Mouse (Mus musculus) embryonic facial prominence, embryonic 13.5 days (tissue): ENCODE data around the gene Slc38a10. TPM values are rescaled to one million over a fixed set of nuclear protein-coding genes. Genes with fewer than 3 reads are reported as not detected.

Experiments
- ATAC-seq: fragments of 200-750 bp; cut with Nextera tagmentation; 2 replicates; pipeline ENCODE4 v1.8.0; 2017; ENCODE audit warnings: low read depth; ENCODE audit not compliant: insufficient number of reproducible peaks, insufficient read depth, low FRiP score, low TSS enrichment
- H3K27ac ChIP-seq: fragments of 300-500 bp; sonication (generic); 2 replicates; pipeline ENCODE4 v1.5.1; 2015; ENCODE audit warnings: moderate library complexity, mild to moderate bottlenecking, inconsistent platforms
- H3K27me3 ChIP-seq: fragments of 300-500 bp; sonication (generic); 2 replicates; pipeline ENCODE4 v1.6.1; 2015; ENCODE audit warnings: mild to moderate bottlenecking, inconsistent platforms
- H3K36me3 ChIP-seq: fragments of 300-500 bp; sonication (generic); 2 replicates; pipeline ENCODE4 v1.6.1; 2015; ENCODE audit warnings: mild to moderate bottlenecking, inconsistent platforms
- H3K4me1 ChIP-seq: fragments of 300-500 bp; sonication (generic); 2 replicates; pipeline ENCODE4 v1.6.1; 2015; ENCODE audit warnings: inconsistent platforms
- H3K4me2 ChIP-seq: fragments of 300-500 bp; sonication (generic); 2 replicates; pipeline ENCODE4 v1.6.1; 2015; ENCODE audit warnings: moderate library complexity, mild to moderate bottlenecking, inconsistent platforms
- H3K4me3 ChIP-seq: fragments of 300-500 bp; sonication (generic); 2 replicates; pipeline ENCODE4 v1.5.1; 2015; ENCODE audit warnings: mild to moderate bottlenecking, inconsistent platforms
- H3K9ac ChIP-seq: fragments of 300-500 bp; sonication (generic); 2 replicates; pipeline ENCODE4 v1.6.1; 2015; ENCODE audit warnings: mild to moderate bottlenecking, inconsistent platforms
- H3K9me3 ChIP-seq: fragments of 300-500 bp; sonication (generic); 2 replicates; pipeline ENCODE4 v1.6.1; 2016; ENCODE audit warnings: inconsistent platforms
- WGBS: fragments of 180-500 bp; shearing (Covaris S2); methylation state at CpG from one replicate; pipeline ENCODE4 v1.1.7; 2015; ENCODE audit warnings: mixed read lengths; 5-methylcytosine and 5-hydroxymethylcytosine counted together
- polyA plus RNA-seq: library from polyadenylated mRNA; unstranded; fragments of >200 nt; fragmentation: Nextera tagmentation; extraction: Ambion mirVana; gene quantifications from 2 replicates; pipeline ENCODE4 v1.2.1, GENCODE M21; 2015

The Slc38a10 gene
- polyA plus RNA-seq, 1 experiment from 2014 or later, result 92.9 TPM

GRCm38 (mm10) chr11:120086702-120087152 lies 64.4 kb downstream of the Slc38a10 start, which contains the start of gene Cep131:
Cep131 (minus strand) TSS chr11:120086827.
- H3K27ac ChIP-seq, result peak within 1 kb of the TSS; percentile 78
- under 1% methylated on average over 41 of the region's 42 CpGs for WGBS
- H3K36me3 ChIP-seq, result peaks cover 39% of the 10 kb centered on the region
- ATAC-seq, result peak; percentile 98
- peaks cover 17% of the 10 kb centered on the region for H3K4me1 ChIP-seq
- H3K4me3 ChIP-seq, result peak within 1 kb of the TSS; percentile 94
- no peaks in the 10 kb centered on the region for H3K9me3 ChIP-seq
- H3K4me2 ChIP-seq, result peak within 1 kb of the TSS; percentile 97
- H3K27me3 ChIP-seq, result no peaks in the 10 kb centered on the region
- peak within 1 kb of the TSS; percentile 94 for H3K9ac ChIP-seq

GRCm38 (mm10) chr11:120085891-120086627 lies 65.1 kb downstream of the Slc38a10 start:
- under 1% methylated on average over 25 of the region's 25 CpGs for WGBS
- Histone ChIP-seq H3K4me3 (peak overlapping the region; percentile 94), H3K36me3 (peaks cover 39% of the 10 kb centered on the region), H3K9me3 (no peaks in the 10 kb centered on the region), H3K4me2 (peak overlapping the region; percentile 97), H3K9ac (peak overlapping the region; percentile 94), H3K4me1 (peaks cover 17% of the 10 kb centered on the region), H3K27me3 (no peaks in the 10 kb centered on the region), H3K27ac (peak overlapping the region; percentile 78)
- peak; percentile 16; the same call in 1 of the 2 replicates for ATAC-seq

GRCm38 (mm10) chr11:120080282-120080681 lies 70.9 kb downstream of the Slc38a10 start:
- no peak overlapping the region for H3K4me3 ChIP-seq
- no peak overlapping the region for H3K27ac ChIP-seq
- H3K4me1 ChIP-seq, result peaks cover 16% of the 10 kb centered on the region
- H3K9me3 ChIP-seq, result no peaks in the 10 kb centered on the region
- no peak for ATAC-seq
- no peak overlapping the region for H3K4me2 ChIP-seq
- H3K9ac ChIP-seq, result no peak overlapping the region
- H3K36me3 ChIP-seq, result peaks cover 84% of the 10 kb centered on the region
- WGBS, result 82% methylated on average over 6 of the region's 6 CpGs
- no peaks in the 10 kb centered on the region for H3K27me3 ChIP-seq

GRCm38 (mm10) chr11:120076191-120076590 lies 75.0 kb downstream of the Slc38a10 start:
- H3K4me3 ChIP-seq, result no peak overlapping the region
- H3K4me2 ChIP-seq, result no peak overlapping the region
- 0 out of 2 replicates have a peak overlapping the region, but pooled peaks have one; percentile 36 for H3K9ac ChIP-seq
- no peak for ATAC-seq
- H3K27ac ChIP-seq, result no peak overlapping the region
- peaks cover 15% of the 10 kb centered on the region for H3K4me1 ChIP-seq
- 79% methylated on average over 3 of the region's 3 CpGs for WGBS
- H3K36me3 ChIP-seq, result peaks cover 97% of the 10 kb centered on the region
- H3K27me3 ChIP-seq, result no peaks in the 10 kb centered on the region
- no peaks in the 10 kb centered on the region for H3K9me3 ChIP-seq

- Histone ChIP-seq H3K9ac (no peak overlapping the region), H3K36me3 (peaks cover 97% of the 10 kb centered on the region)
Measured at GRCm38 (mm10) chr11:120072986-120073647, 78.0 kb downstream of the Slc38a10 start.

GRCm38 (mm10) chr11:120071731-120072320 lies 79.3 kb downstream of the Slc38a10 start:
- no peak overlapping the region for H3K4me2 ChIP-seq
- no peaks in the 10 kb centered on the region for H3K9me3 ChIP-seq
- H3K4me3 ChIP-seq, result no peak overlapping the region
- H3K27me3 ChIP-seq, result no peaks in the 10 kb centered on the region
- H3K9ac ChIP-seq, result 0 out of 2 replicates have a peak overlapping the region, but pooled peaks have one; percentile 44
- no peak for ATAC-seq
- no peak overlapping the region for H3K27ac ChIP-seq
- peaks cover 22% of the 10 kb centered on the region for H3K4me1 ChIP-seq
- H3K36me3 ChIP-seq, result peaks cover 98% of the 10 kb centered on the region
- 71% methylated on average over 7 of the region's 7 CpGs for WGBS

More at GRCm38 (mm10) chr11:120072986-120073647, 78.0 kb downstream of the Slc38a10 start:
- H3K27me3 ChIP-seq, result no peaks in the 10 kb centered on the region
- no peak for ATAC-seq
- H3K4me1 ChIP-seq, result peaks cover 22% of the 10 kb centered on the region
- no peak overlapping the region for H3K27ac ChIP-seq
- no peak overlapping the region for H3K4me3 ChIP-seq
- no peaks in the 10 kb centered on the region for H3K9me3 ChIP-seq
- 92% methylated on average over 9 of the region's 9 CpGs for WGBS
- no peak overlapping the region for H3K4me2 ChIP-seq

GRCm38 (mm10) chr11:120071065-120071464 lies 80.1 kb downstream of the Slc38a10 start:
- no peak overlapping the region for H3K4me2 ChIP-seq
- no peak overlapping the region for H3K4me3 ChIP-seq
- no peaks in the 10 kb centered on the region for H3K9me3 ChIP-seq
- H3K4me1 ChIP-seq, result peaks cover 22% of the 10 kb centered on the region
- H3K9ac ChIP-seq, result no peak overlapping the region
- WGBS, result 47% methylated on average over 12 of the region's 12 CpGs
- H3K27ac ChIP-seq, result no peak overlapping the region
- H3K36me3 ChIP-seq, result peaks cover 98% of the 10 kb centered on the region
- H3K27me3 ChIP-seq, result no peaks in the 10 kb centered on the region
- no peak for ATAC-seq

GRCm38 (mm10) chr11:120070286-120070930 lies 80.7 kb downstream of the Slc38a10 start:
- H3K27me3 ChIP-seq, result no peaks in the 10 kb centered on the region
- H3K9ac ChIP-seq, result 0 out of 2 replicates have a peak overlapping the region, but pooled peaks have one; percentile 21
- no peak overlapping the region for H3K27ac ChIP-seq
- ATAC-seq, result no peak
- peaks cover 20% of the 10 kb centered on the region for H3K4me1 ChIP-seq
- no peak overlapping the region for H3K4me2 ChIP-seq
- peaks cover 98% of the 10 kb centered on the region for H3K36me3 ChIP-seq
- no peaks in the 10 kb centered on the region for H3K9me3 ChIP-seq
- 88% methylated on average over 27 of the region's 27 CpGs for WGBS
- H3K4me3 ChIP-seq, result no peak overlapping the region

- H3K9ac ChIP-seq, result peak overlapping the region; percentile 40; the same call in 1 of the 2 replicates
- H3K36me3 ChIP-seq, result peaks cover 98% of the 10 kb centered on the region
- no peak for ATAC-seq
- H3K9me3 ChIP-seq, result no peaks in the 10 kb centered on the region
- WGBS, result 33% methylated on average over 11 of the region's 11 CpGs
- H3K4me1 ChIP-seq, result peaks cover 13% of the 10 kb centered on the region
- H3K4me2 ChIP-seq, result no peak overlapping the region
- H3K4me3 ChIP-seq, result no peak overlapping the region
- no peaks in the 10 kb centered on the region for H3K27me3 ChIP-seq
- H3K27ac ChIP-seq, result 0 out of 2 replicates have a peak overlapping the region, but pooled peaks have one; percentile 13
Measured at GRCm38 (mm10) chr11:120069261-120069660, 81.9 kb downstream of the Slc38a10 start.

GRCm38 (mm10) chr11:120067834-120068233 lies 83.3 kb downstream of the Slc38a10 start:
- no peak overlapping the region for H3K9ac ChIP-seq
- WGBS, result 48% methylated on average over 17 of the region's 17 CpGs
- H3K9me3 ChIP-seq, result no peaks in the 10 kb centered on the region
- peaks cover 98% of the 10 kb centered on the region for H3K36me3 ChIP-seq
- H3K4me1 ChIP-seq, result peaks cover 13% of the 10 kb centered on the region
- no peak overlapping the region for H3K4me3 ChIP-seq
- ATAC-seq, result no peak
- no peaks in the 10 kb centered on the region for H3K27me3 ChIP-seq
- no peak overlapping the region for H3K4me2 ChIP-seq
- no peak overlapping the region for H3K27ac ChIP-seq

GRCm38 (mm10) chr11:120065291-120065690 lies 85.9 kb downstream of the Slc38a10 start:
- WGBS, result 36% methylated on average over 10 of the region's 10 CpGs
- no peaks in the 10 kb centered on the region for H3K27me3 ChIP-seq
- peaks cover 75% of the 10 kb centered on the region for H3K36me3 ChIP-seq
- 0 out of 2 replicates have a peak, but pooled peaks have one; percentile 39 for ATAC-seq
- no peak overlapping the region for H3K4me3 ChIP-seq
- H3K9ac ChIP-seq, result 0 out of 2 replicates have a peak overlapping the region, but pooled peaks have one; percentile 36
- no peak overlapping the region for H3K27ac ChIP-seq
- peaks cover 14% of the 10 kb centered on the region for H3K4me1 ChIP-seq
- H3K9me3 ChIP-seq, result no peaks in the 10 kb centered on the region
- H3K4me2 ChIP-seq, result no peak overlapping the region
